Mouse (Mus musculus): ENCODE measurements at regions not wholly inside any gene's neighbourhood (a gene's known extent, or its start where the extent isn't known, plus 50 kb on each side); places are given as distances from the start of the nearest gene placed in this dataset.

GRCm38 (mm10) chr14:61694796-61695195, 87.5 kb downstream of the Kcnrg start:
- DNase-seq (ENCODE audit: low read depth in 2 of 2, low spot score in 2 of 2), result no peak

GRCm38 (mm10) chr14:61696290-61696842, 89.1 kb downstream of the Kcnrg start:
- no peak for DNase-seq (ENCODE audit: low read depth in 2 of 2, low spot score in 2 of 2)

GRCm38 (mm10) chr14:61696886-61697554, 89.8 kb downstream of the Kcnrg start:
- no peak for DNase-seq (ENCODE audit: low read depth in 2 of 2, low spot score in 2 of 2)

GRCm38 (mm10) chr14:61697704-61698103, 90.4 kb downstream of the Kcnrg start:
- DNase-seq (ENCODE audit: low read depth in 2 of 2, low spot score in 2 of 2), result no peak

- no peak for DNase-seq (ENCODE audit: low read depth in 2 of 2, low spot score in 2 of 2)
These were observed 91.2 kb downstream of the Kcnrg start for GRCm38 (mm10) chr14:61698358-61699055.

- DNase-seq (ENCODE audit: low read depth in 2 of 2, low spot score in 2 of 2), result no peak
These were observed 92.4 kb downstream of the Kcnrg start for GRCm38 (mm10) chr14:61699638-61700037.

- DNase-seq (ENCODE audit: low read depth in 2 of 2, low spot score in 2 of 2), result no peak
These were observed 93.9 kb downstream of the Kcnrg start for GRCm38 (mm10) chr14:61701131-61701530.

GRCm38 (mm10) chr14:61703916-61704315, 96.7 kb downstream of the Kcnrg start:
- DNase-seq (ENCODE audit: low read depth in 2 of 2, low spot score in 2 of 2), result no peak

- no peak for DNase-seq (ENCODE audit: low read depth in 2 of 2, low spot score in 2 of 2)
These were observed 99.7 kb downstream of the Kcnrg start for GRCm38 (mm10) chr14:61706984-61707383.

GRCm38 (mm10) chr14:61708331-61708730, 101.1 kb downstream of the Kcnrg start:
- no peak for DNase-seq (ENCODE audit: low read depth in 2 of 2, low spot score in 2 of 2)

GRCm38 (mm10) chr14:61715746-61716145, 108.5 kb downstream of the Kcnrg start:
- DNase-seq (ENCODE audit: low read depth in 2 of 2, low spot score in 2 of 2), result peak; percentile 24 to 46

- no peak for DNase-seq (ENCODE audit: low read depth in 2 of 2, low spot score in 2 of 2)
These were observed 111.3 kb downstream of the Kcnrg start for GRCm38 (mm10) chr14:61718392-61719124.

- no peak for DNase-seq (ENCODE audit: low read depth in 2 of 2, low spot score in 2 of 2)
These were observed 114.0 kb downstream of the Kcnrg start for GRCm38 (mm10) chr14:61721302-61721701.

- DNase-seq (ENCODE audit: low read depth in 2 of 2, low spot score in 2 of 2), result no peak
These were observed 117.7 kb downstream of the Kcnrg start for GRCm38 (mm10) chr14:61724942-61725341.

GRCm38 (mm10) chr14:61728562-61728961, 121.3 kb downstream of the Kcnrg start:
- DNase-seq (ENCODE audit: low read depth in 2 of 2, low spot score in 2 of 2), result no peak

- no peak for DNase-seq (ENCODE audit: low read depth in 2 of 2, low spot score in 2 of 2)
These were observed 128.3 kb downstream of the Kcnrg start for GRCm38 (mm10) chr14:61735541-61735940.

- peak; percentile 19 to 38 for DNase-seq (ENCODE audit: low read depth in 2 of 2, low spot score in 2 of 2)
These were observed 129.4 kb downstream of the Kcnrg start for GRCm38 (mm10) chr14:61736384-61737322.

- no peak for DNase-seq (ENCODE audit: low read depth in 2 of 2, low spot score in 2 of 2)
These were observed 130.3 kb downstream of the Kcnrg start for GRCm38 (mm10) chr14:61737504-61738040.

GRCm38 (mm10) chr14:61739453-61739852, 132.2 kb downstream of the Kcnrg start:
- DNase-seq (ENCODE audit: low read depth in 2 of 2, low spot score in 2 of 2), result no peak

- DNase-seq (ENCODE audit: low read depth in 2 of 2, low spot score in 2 of 2), result no peak
These were observed 136.7 kb downstream of the Kcnrg start for GRCm38 (mm10) chr14:61743855-61744408.

Measured in CD8-positive naive resting alpha-beta T cell, adult 2 months (primary cell).